Mouse (Mus musculus) adipocyte (in vitro differentiated cells): ENCODE measurements around the gene Sf3a2.

Source experiments
- DNase-seq: peaks from one replicate; pipeline ENCODE4 v3.0.0-alpha.2; 2016; ENCODE audit warnings: low spot score

Gene Sf3a2

DNA sequence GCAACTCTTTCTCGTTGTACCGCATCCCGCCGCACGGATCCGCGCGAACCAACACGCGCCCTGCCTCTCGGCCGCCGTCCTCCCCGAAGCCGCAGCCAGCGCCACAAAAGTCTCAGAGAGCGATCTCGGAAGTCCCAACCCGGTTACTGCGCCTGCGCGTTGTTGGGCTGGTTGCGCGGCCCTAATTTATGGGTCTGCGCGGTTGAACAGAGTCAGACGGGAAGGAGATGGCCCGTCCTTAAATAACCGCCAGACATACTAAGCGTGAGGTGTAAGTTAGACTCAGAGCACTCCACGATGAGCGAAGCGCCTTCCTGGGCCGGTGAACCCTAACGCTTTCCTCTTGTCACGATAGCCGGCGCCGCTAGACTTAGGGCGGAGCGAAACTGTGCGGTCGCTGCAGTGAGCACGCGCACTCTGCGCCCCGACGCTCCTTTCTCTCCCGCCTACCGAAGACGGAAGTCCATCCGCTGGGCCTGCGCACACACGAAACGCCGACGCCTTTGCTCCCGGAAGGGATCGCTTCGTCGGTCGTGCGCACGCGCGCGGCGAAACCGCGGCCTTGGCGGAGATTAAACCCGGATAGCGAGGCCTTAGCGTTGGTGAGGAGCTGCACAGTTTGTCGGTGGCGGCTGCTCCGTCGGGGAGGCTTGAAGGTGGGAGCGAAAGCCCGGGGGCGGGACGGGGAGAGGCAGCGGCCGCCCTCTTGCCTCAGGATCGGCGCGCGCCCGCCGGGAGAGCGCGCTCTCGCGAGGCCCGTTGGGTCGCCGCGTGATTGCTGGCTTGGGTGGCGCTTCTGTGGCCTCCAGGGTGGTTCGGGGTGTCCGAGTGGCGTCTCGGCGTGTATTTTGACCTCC, at the start of gene Sf3a2, which contains the start of gene Plekhj1:
Sf3a2 (plus strand) TSS at position 49 of the 857 bp plus-strand sequence.
Plekhj1 (minus strand) TSS at position 477 of the 857 bp plus-strand sequence.
- peak; percentile 96 for DNase-seq

DNA sequence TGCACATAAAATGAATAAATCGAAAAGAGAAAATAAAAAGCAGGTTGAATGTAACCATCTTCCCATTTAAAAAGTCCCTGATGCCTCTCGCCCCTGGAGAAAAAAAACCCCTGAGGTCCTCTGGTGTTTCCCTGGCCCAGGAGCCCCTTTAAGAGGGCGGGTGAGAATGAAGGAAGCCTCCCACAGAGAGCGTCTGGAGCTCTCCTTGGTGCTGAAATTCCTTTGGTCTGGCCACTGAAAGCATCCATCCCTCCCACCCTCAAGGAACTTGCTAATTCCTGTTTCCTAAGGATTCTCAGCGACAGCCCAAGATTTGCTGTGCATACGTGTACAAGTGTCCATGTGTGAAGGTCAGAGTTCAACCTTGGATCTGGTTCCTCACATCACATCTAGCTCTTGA, 49.4 kb upstream of the Sf3a2 start:
- DNase-seq, result peak; percentile 89

DNA sequence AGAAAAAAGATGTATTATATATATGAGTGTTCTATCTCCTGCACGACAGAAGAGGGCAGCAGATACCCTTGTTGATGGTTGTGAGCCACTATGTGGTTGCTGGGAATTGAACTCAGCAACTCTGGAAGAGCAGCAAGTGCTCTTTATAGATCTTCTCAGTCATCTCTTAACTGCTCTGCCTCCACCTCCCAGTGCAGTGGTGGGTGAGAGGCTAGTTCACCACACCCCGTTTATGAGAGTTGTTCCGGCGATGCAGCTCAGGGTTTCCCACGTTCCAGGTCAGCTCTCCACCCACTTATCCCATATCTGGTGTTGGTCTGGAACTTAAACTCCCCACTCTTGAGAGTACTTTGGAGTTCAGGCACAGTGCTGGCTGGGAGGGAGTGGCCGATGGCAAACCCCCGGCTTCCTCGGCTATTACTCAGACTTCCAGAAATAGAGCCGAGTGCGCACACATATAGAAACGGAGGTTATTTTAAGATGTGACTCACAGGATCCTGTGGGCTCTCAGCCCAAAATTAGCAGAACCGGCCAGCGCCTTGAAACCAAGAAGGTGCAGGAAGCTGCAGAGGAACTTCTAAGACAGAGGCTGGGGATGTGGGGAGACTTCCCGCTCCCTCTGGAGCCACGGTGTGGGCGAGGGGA, 46.7 kb upstream of the Sf3a2 start:
- peak; percentile 75 for DNase-seq

GRCm38 (mm10) chr10:80752079-80752625, 45.8 kb upstream of the Sf3a2 start:
- DNase-seq, result peak; percentile 95

GRCm38 (mm10) chr10:80754594-80755290, 43.3 kb upstream of the Sf3a2 start, which contains the start of gene Dot1l:
Dot1l (plus strand) TSS chr10:80755206.
- DNase-seq, result peak; percentile 93

GRCm38 (mm10) chr10:80755291-80756015, 42.5 kb upstream of the Sf3a2 start:
- no peak for DNase-seq

DNA sequence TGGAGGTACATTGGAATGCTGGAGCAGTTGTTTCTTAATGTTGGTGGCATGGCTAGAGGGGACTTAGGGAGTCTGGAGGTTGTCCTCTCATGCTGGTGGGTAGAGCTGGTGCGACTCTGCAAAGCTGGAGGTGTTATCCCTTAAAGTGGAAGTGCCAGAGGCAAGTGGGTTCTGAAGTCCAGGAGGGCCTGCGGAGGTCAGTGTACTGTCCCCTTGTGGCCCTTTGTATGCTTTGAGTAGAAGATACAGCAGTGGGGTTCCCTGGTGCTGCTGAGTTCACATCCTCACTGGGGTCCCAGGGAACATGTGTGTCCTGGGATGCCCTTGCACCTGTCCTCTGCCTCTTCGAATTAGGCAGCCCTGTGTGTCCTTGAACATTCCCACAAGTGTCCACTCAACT, 41.9 kb upstream of the Sf3a2 start:
- DNase-seq, result no peak

GRCm38 (mm10) chr10:80756509-80756908, 41.5 kb upstream of the Sf3a2 start:
- DNase-seq, result no peak

DNA sequence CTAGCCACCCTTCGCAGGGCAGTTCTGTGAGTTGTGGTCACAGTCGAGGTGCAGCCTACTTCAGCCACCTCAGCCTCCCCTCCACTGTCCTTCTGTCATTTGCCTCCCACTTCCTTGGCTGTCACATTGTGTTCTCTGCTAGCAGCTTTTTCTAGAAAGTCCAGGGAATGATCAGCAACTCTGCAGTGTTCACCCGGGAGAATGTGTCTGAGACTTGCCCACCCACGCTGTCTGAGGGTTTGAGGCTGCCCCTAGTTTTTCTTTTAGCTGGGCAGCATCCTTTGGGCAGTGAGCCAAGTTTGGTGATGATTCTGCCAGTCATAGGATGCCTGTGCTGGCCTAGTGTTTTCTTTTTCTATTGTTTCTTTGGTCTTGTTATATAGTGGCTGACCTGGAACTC, 41.0 kb upstream of the Sf3a2 start:
- DNase-seq, result no peak

- DNase-seq, result peak; percentile 97
These were observed 40.3 kb upstream of the Sf3a2 start for GRCm38 (mm10) chr10:80757717-80758116.

DNA sequence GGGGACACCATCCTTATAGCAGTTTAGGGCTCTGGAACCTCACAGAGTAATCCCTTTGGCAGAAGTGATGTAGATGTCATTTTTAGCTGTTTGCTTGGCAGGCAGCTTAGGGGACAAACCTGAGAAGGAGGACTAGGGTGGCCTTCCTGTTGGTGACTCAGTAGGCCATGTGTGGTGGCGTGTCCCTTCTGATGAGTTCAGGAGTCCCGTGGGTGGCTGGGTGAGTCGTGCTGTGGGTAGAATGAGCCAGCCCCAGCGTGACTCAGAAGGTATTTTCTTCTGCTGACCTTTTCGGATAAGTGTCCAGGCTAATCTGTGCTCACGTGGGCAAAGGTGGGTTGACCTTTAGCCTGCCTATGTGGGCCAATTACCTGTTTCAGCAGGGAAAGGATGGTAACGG, 39.3 kb upstream of the Sf3a2 start:
- no peak for DNase-seq

- no peak for DNase-seq
These were observed 37.1 kb upstream of the Sf3a2 start for GRCm38 (mm10) chr10:80760596-80761524.

GRCm38 (mm10) chr10:80761821-80762220, 36.2 kb upstream of the Sf3a2 start:
- no peak for DNase-seq

- DNase-seq, result no peak
These were observed 34.5 kb upstream of the Sf3a2 start for GRCm38 (mm10) chr10:80763502-80763901.

- DNase-seq, result peak; percentile 97
These were observed 32.3 kb upstream of the Sf3a2 start for GRCm38 (mm10) chr10:80765746-80766145.

GRCm38 (mm10) chr10:80766161-80766815, 31.7 kb upstream of the Sf3a2 start:
- peak; percentile 79 for DNase-seq

GRCm38 (mm10) chr10:80768365-80768764, 29.6 kb upstream of the Sf3a2 start:
- DNase-seq, result no peak

DNA sequence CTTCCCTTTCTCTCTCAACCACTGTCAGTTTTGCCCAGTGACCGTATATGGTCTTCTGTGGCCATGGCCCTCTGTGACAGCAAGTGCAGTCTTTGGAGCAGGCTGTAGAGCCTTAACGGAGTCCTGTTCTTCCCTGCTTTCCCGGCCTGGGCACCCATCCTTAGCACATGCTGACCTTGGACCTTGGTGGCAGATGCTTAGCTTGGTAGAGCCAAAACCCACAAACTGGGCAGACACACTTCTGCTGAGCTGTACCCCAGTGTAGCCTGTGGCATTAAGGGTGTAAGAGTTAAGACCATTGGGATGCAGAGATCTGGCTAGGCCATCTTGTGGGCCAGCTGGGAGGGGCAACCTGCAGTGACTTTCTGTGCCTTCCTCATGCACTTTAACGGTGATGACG, 24.2 kb upstream of the Sf3a2 start:
- peak; percentile 64 for DNase-seq

DNA sequence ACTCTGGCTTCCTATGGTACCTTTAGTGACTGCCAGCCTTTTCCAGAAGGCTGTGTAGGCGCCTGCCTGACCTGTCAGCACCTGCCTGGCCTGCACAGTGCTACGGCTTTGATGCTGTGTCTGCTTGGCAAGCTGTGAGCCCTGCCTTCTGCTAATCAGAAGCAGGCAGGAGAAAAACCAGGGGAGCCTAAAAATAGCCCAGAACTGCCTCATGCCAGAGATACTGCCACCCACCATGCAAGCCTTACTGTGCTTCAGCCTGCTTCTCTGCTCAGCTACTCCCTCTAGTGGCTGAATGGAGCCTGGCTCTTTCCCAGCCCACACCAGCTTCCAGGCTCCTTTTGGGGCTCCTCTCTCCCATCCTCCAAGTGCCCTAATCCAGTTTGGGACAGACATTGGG, 23.4 kb upstream of the Sf3a2 start:
- DNase-seq, result peak; percentile 87

DNA sequence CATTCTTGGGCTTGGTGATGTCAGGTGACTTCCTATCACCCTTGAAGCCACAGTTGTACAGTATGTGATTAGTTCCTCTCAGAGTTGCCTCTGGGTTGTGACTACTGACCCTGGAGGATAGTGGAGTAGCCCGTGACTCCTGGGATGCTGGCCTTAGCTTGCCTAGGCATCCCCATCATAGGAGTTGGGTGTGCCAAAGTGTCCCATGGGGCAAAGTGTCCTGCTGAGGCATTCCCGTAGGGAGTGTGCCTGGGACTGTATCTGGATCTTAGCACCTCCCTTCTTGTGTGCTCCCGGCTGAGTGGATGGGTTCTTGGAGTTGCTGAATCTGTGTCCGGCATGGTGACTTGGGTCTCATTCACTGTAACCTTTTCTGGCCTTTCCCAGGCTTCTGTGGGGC, 23.0 kb upstream of the Sf3a2 start:
- DNase-seq, result no peak
